Mouse (Mus musculus) gastrocnemius, adult 2 months (tissue): ENCODE measurements around the gene Fam161b. TPM values are rescaled to one million over a fixed set of nuclear protein-coding genes. Genes with fewer than 3 reads are reported as not detected.
"Not testable (repeated sequence)": the region's sequence is repeated elsewhere in the genome, so short reads cannot be mapped to it uniquely, and the experiment has no call there.

Source experiments
- DNase-seq: peaks from one replicate; pipeline ENCODE4 v3.0.0; 2022
- H3K27ac ChIP-seq: fragments of 200-600 bp; 2 replicates; pipeline ENCODE4 v1.8.1; 2022; ENCODE audit warnings: mild to moderate bottlenecking
- H3K4me3 ChIP-seq: fragments of 200-600 bp; 2 replicates; pipeline ENCODE4 v1.8.1; 2022; ENCODE audit warnings: mild to moderate bottlenecking, moderate library complexity
- CTCF ChIP-seq: fragments of 200-600 bp; IDR thresholded peaks from 2 replicates; pipeline ENCODE4 v1.8.1; 2022; ENCODE audit warnings: antibody characterized with exemption, mild to moderate bottlenecking, moderate library complexity
- intact Hi-C: fragments of 180-260 bp; cut with DNase I; formaldehyde crosslinking; loops from one replicate; pipeline ENCODE4 v1.15.1; 2025
- total RNA-seq, 2 experiments: library from RNA; stranded (reverse); gene quantifications; 2 replicates each; pipeline ENCODE4 v1.2.3; 2021

Fam161b gene
- total RNA-seq, 2 experiments from 2014 or later: 0.82 to 1.3 TPM

- TF ChIP-seq CTCF: no peak
- intact Hi-C loops: no loop called here
- Histone ChIP-seq H3K27ac (no peak overlapping the region), H3K4me3 (no peak overlapping the region)
- DNase-seq: no peak
These were observed 3.5 kb upstream of the Fam161b start for GRCm38 (mm10) chr12:84365137-84365536.

- Histone ChIP-seq H3K4me3 (no peak overlapping the region), H3K27ac (no peak overlapping the region)
- intact Hi-C loops: no loop called here
- no peak for DNase-seq
- no peak for TF ChIP-seq CTCF
These were observed 2.7 kb upstream of the Fam161b start for GRCm38 (mm10) chr12:84364291-84364690.

GRCm38 (mm10) chr12:84362872-84363271, 1.2 kb upstream of the Fam161b start:
- TF ChIP-seq CTCF: no peak
- Histone ChIP-seq H3K4me3 (peak overlapping the region; percentile 92), H3K27ac (no peak overlapping the region)
- no peak for DNase-seq
- intact Hi-C loops: no loop called here

DNA sequence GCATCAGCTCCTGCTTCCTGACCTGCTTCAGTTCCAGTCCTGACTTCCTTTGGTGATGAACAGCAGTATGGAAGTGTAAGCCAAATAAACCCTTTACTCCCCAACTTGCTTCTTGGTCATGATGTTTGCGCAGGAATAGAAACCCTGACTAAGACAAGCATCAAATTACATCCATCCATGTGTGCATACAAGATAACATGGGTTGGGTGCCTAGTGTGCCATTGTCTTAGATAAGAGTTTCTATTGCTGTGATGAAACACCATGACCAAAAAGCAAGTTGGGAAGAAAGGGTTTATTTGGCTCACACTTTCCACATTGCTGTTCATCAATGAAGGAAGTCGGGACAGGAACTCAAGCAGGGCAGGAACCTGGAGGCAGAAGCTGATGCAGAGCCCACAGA, 2.9 kb downstream of the Fam161b start:
- DNase-seq: not testable (repeated sequence)

GRCm38 (mm10) chr12:84347192-84347591, 14.4 kb downstream of the Fam161b start:
- H3K4me3 ChIP-seq: no peak overlapping the region
- H3K27ac ChIP-seq: no peak overlapping the region
- intact Hi-C loops: no loop called here
- TF ChIP-seq CTCF: peak; percentile 43
- no peak for DNase-seq

More for the DNA sequence above, 2.9 kb downstream of the Fam161b start:
- intact Hi-C loops, H3K4me3 ChIP-seq, H3K27ac ChIP-seq: not testable (repeated sequence)

DNA sequence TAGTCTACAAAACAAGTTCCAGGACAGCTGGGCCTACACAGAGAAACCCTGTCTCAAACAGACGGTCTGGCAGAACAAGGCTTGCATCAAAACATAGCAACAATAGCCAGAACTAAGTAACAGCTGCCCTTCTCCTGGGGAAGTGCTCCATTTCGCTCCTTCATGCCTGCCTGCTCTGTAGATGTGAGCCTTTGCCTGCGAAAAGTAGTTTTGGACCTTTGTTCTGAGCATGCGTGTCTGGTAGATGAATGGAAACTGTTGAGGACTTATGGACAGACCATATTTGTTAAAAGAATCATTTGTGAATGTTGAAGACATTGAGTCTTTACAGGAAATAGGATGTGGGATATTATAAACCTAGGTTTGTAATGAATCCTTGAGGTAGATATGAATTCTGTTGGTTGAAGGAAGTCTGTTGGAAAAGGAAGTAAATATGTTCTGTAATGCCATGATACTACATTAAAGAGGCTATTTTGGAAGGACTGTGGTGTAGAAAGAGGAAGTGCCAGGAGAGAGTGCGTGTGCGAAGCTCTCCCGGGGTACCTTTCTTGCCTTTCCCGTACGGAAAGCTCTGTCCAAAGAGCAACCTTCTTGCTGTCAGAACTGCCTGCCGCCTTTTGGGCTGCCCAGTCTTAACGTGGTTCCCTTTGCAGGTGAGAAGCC, 24.5 kb downstream of the Fam161b start:
- intact Hi-C loops: no loop called here
- H3K27ac ChIP-seq: no peak overlapping the region
- no peak for DNase-seq
- TF ChIP-seq CTCF: no peak
- no peak overlapping the region for H3K4me3 ChIP-seq

DNA sequence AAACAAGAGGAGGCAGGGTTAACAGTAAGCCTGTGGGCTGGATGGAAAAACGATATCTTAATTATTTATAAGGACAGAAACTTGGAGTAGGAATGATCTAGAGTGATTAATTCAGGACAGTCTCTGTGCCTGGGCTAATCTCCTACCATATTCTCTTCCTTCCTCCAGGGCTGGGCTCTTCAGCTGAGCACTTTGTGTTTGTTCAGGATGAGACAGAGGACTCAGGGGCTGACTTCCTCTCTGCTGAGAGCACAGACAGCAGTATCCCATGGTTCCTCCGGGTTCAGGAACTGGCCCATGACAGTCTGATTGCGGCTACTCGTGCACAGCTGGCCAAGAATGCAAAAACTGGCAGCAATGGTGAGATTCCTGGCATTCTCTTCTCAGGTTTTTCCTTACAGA, 34.5 kb downstream of the Fam161b start:
- DNase-seq: no peak
- Histone ChIP-seq H3K4me3 (no peak overlapping the region), H3K27ac (peak overlapping the region; percentile 40)
- intact Hi-C loops: no loop called here
- TF ChIP-seq CTCF: no peak

GRCm38 (mm10) chr12:84316721-84317621, 44.7 kb downstream of the Fam161b start, which contains the start of gene Zfp410:
Gene Zfp410, plus strand, starts transcription at chr12:84316852.
- intact Hi-C loops: loop anchor here (2.0 kb wide), 1 partner anchor 32 kb away; the partner anchor contains the start of gene Ptgr2
- Histone ChIP-seq H3K4me3 (peak within 1 kb of the TSS; percentile 80), H3K27ac (peak within 1 kb of the TSS; percentile 99)
- peak; percentile 93 for DNase-seq
- TF ChIP-seq CTCF: 0 out of 2 replicates have a peak, but pooled peaks have one; percentile 0

- no peak for DNase-seq
- Histone ChIP-seq H3K27ac (peak overlapping the region; percentile 99), H3K4me3 (peak overlapping the region; percentile 80)
- intact Hi-C loops: loop anchor here (2.0 kb wide), 1 partner anchor 31 kb away; the partner anchor contains the start of gene Ptgr2
- TF ChIP-seq CTCF: no peak
These were observed 45.6 kb downstream of the Fam161b start for GRCm38 (mm10) chr12:84316006-84316405.

DNA sequence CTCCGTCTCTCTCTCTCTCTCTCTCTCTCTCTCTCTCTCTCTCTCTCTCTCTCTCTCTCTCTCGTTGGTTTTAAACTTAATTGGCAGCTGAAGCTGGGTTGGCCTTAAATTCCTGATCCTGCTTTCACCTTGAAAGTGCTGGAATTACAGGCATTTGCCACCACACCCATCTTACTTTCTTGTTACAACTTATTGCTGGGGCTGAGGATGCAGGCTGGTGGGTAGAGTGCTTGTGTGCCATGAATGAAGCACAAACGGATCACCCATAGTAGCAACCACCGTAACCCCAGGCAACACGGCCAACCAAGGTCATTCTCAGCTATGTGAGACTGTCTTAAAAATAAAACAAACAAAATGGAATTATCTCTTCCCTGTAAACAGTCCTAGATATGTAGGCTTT, 50.3 kb downstream of the Fam161b start:
- no peak overlapping the region for H3K4me3 ChIP-seq
- intact Hi-C loops: no loop called here
- no peak overlapping the region for H3K27ac ChIP-seq
- DNase-seq: no peak
- no peak for TF ChIP-seq CTCF

- no peak for TF ChIP-seq CTCF
- intact Hi-C loops: no loop called here
- Histone ChIP-seq H3K4me3 (no peak overlapping the region), H3K27ac (no peak overlapping the region)
- no peak for DNase-seq
These were observed 57.1 kb downstream of the Fam161b start for GRCm38 (mm10) chr12:84304554-84304953.

GRCm38 (mm10) chr12:84304101-84304500, 57.5 kb downstream of the Fam161b start:
- intact Hi-C loops: no loop called here
- no peak for TF ChIP-seq CTCF
- DNase-seq: no peak
- Histone ChIP-seq H3K4me3 (no peak overlapping the region), H3K27ac (no peak overlapping the region)

DNA sequence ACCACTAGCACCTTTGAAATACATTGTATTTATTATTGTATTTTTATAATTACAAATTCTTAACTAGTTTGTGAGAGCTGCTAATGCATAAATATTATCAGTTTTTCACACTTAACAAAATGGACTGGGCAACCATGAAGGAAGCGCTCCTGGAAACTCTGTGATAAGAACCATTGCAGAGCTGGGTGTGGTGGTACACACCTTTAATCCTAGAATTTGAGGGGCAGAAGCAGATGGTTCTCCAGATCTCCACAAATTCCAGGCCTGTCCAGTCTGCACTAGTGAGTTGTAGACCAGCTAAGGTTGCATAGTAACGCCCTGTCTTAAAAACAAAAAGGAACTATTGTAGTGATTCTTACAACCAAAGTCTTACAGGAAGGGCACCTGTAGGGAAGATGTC, 62.4 kb downstream of the Fam161b start:
- intact Hi-C loops: no loop called here
- TF ChIP-seq CTCF: no peak
- DNase-seq: no peak
- Histone ChIP-seq H3K27ac (no peak overlapping the region), H3K4me3 (no peak overlapping the region)
